Mouse (Mus musculus): ENCODE results near the gene Amt.
A peak's percentile ranks its signal among the peaks of the same experiment; 100 is the strongest.

Amt gene

GRCm38 (mm10) chr9:108338886-108339781 lies 42.5 kb downstream of the Amt start, which contains the start of gene Gpx1:
Gene Gpx1, plus strand, starts transcription at chr9:108338903.
- peak; percentile 85 to 88 for DNase-seq (ENCODE audit: low read depth in 2 of 2, low spot score in 2 of 2)

DNA sequence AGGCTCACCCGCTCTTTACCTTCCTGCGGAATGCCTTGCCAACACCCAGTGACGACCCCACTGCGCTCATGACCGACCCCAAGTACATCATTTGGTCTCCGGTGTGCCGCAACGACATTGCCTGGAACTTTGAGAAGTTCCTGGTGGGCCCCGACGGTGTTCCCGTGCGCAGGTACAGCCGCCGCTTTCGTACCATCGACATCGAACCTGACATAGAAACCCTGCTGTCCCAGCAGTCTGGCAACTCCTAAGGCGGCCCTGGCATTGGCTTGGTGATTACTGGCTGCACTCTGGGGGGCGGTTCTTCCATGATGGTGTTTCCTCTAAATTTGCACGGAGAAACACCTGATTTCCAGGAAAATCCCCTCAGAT lies 43.2 kb downstream of the Amt start:
- DNase-seq (ENCODE audit: low read depth in 2 of 2, low spot score in 2 of 2): no peak

DNA sequence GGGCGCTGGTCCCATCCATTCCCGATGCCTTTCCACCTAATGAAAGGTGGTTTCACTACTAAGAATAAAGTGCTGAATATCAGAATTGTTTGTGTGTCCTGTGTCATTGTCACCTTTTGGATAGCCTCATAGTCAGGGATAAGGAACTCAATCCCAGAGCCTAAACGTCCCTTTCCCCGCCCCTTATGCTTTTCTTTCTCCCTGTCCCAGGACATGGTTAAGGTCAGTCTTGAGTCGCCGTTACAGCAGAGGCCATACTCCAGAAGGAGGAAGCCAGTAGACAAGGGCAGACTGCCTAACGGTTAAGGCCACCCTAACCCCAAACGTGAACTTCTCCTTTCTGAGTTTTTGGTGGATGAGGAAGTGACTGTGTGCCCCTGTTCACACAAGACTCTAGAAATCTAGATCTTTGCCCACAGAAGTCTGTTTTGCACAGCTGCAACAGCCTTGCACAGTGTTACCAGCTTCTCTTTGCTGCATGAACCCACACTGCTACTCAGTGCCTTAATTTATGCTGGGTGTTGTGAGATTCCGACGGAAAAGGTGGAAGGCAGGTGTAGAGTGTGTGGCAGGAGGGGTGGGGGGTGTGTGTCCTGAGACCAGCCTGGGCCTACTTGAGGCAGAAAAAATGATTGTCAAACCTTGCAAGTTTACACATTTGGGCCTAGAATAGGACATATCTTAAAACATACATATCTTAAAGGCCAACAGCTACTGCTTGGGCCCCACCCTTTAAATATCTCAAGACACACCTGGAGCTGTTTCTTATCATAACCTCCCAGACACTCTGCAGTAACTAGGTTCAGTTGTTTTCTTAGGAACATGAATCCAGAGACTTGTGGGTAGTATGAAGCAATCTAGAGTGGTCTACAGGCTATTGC lies 43.8 kb downstream of the Amt start:
- DNase-seq (ENCODE audit: low read depth in 2 of 2, low spot score in 2 of 2): no peak

- no peak for DNase-seq (ENCODE audit: low read depth in 2 of 2, low spot score in 2 of 2)
These were observed 44.5 kb downstream of the Amt start for GRCm38 (mm10) chr9:108341139-108341475.

- no peak for DNase-seq (ENCODE audit: low read depth in 2 of 2, low spot score in 2 of 2)
These were observed 45.1 kb downstream of the Amt start for GRCm38 (mm10) chr9:108341801-108342200.

- DNase-seq (ENCODE audit: low read depth in 2 of 2, low spot score in 2 of 2): peak in 1 of 2 experiments; percentile 23
These were observed 45.7 kb downstream of the Amt start for GRCm38 (mm10) chr9:108342301-108342831.

GRCm38 (mm10) chr9:108343331-108343730 lies 46.7 kb downstream of the Amt start:
- DNase-seq (ENCODE audit: low read depth in 2 of 2, low spot score in 2 of 2): no peak

DNA sequence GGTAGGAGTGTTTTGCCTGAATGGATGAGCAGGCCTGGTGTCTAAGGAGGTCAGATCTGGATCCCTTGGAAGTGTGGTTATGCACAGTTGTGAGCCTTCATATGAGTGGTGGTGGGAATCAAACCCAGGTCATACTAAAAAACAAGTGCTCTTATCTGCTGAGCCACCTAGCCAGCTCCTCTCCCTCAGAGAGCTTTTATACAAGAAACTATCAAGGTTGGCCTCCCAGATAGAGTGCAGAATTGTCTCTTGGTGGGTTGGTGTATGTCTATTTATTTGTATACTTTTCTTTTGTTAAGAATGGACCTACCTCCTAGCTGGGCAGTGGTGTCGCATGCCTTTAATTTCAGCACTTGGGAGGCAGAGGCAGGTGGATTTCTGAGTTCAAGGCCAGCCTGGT lies 47.2 kb downstream of the Amt start:
- DNase-seq (ENCODE audit: low read depth in 2 of 2, low spot score in 2 of 2): no peak

GRCm38 (mm10) chr9:108344471-108344870 lies 47.8 kb downstream of the Amt start:
- no peak for DNase-seq (ENCODE audit: low read depth in 2 of 2, low spot score in 2 of 2)

DNA sequence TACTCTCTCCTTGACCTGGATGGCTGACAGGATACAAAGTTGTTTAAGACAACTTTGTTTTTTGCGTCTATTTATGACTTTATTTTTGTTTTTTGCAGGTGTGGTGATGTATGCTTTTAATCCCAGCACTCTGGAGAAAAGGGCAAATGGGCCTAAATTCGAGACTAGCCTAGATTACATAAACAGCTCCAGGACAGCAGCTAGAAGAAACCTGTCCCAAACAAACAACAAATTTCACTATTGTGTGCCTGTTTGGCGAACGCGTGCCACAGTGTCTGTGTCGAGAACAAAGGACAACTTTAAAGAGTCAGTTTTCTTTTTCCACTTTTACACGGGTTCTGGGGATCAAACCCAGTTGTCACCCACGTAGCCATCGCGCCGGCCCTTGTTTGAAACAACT lies 50.4 kb downstream of the Amt start:
- no peak for DNase-seq (ENCODE audit: low read depth in 2 of 2, low spot score in 2 of 2)

GRCm38 (mm10) chr9:108347540-108348289 lies 51.1 kb downstream of the Amt start, which contains the start of gene Usp4:
Gene Usp4, plus strand, starts transcription at chr9:108347853.
- peak; percentile 60 to 61 for DNase-seq (ENCODE audit: low read depth in 2 of 2, low spot score in 2 of 2)

DNA sequence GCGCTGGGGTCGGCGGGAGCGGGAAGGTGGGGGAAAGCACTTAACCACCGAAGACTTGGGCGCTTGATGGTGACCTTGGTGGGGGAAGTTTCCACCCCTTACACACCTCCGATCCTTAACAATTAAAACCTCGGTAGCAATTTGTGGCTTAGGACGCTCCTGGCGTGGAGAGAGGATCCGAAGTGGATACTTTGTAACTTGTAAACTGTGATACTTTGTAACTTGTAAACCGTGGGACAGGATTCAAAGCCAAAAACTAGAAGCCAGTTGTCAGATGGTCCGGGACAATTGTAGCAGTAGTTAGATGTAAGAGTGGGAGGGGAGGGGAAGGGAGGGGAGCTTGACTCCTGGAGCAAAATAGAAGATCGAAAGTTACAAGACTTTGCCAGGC lies 51.6 kb downstream of the Amt start:
- DNase-seq (ENCODE audit: low read depth in 2 of 2, low spot score in 2 of 2): no peak

DNA sequence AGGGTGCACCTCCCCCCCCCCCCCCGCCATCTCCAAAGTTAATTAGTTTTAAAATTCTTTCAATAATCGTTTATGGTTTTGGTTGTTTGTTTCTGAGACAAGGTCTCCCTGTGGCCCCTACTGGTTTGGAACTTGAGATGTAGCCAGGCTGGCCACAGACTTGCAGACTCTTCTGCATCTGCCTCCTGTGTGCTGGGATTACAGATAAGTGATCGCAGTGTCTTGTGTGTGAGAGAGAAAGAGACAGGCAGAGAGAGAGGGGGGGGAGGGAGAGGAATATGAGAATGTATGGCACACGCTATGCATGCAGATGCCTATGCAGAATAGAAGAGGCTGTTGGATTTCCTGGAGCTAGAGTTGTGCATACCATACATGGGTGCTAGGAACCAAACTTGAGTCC lies 53.1 kb downstream of the Amt start:
- DNase-seq (ENCODE audit: low read depth in 2 of 2, low spot score in 2 of 2): no peak
